Comparison of ENCODE assay signal across 8 mouse cellular contexts in the genomic region with DNA sequence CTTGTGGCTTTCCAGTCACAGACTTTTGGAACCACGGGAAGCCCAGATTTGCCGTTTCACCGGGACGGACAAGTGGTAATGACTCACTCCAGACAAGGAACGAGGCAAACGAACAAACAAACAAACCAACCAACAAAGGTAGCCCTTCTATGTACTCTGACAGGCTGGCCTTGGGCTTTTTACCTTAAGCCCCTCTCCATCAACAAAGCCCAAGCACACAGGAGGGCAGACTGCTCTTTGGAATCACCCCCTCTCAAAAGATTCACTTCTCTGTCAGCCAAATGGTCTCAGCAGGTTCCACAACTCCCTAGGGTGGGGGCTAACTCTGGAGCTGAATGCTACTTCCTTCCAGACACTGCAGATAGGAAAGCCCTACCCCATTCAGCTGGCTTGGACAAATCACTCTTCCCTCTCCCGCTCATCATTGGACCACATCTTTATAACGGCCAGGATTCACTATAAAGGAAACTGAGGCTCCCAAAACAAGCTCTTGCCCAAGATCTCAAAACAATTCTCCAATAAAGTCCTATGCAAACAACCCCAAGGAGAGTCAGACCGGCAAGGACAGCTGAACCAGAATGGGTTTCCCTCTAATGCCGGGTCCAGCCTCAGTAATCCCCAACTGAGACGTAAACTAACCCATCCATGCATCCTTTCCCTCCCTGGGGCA. TPM values are rescaled to one million over a fixed set of nuclear protein-coding genes. Genes with fewer than 3 reads are reported as not detected.
DNase-seq lines count a peak whose midpoint lies in the region; ATAC-seq lines count a peak whose summit lies in the region.
"Had no signal": no experiment of that assay in that cellular context is flagged by ENCODE, and none has a peak within 500 bp of the region (broad histone marks: within the 10 kb centered on the region; RNA-seq: fewer than 3 reads in every experiment).

No protein-coding gene starts in this region.

- H3K9me3 ChIP-seq in heart, embryonic 13.5 days, result no peaks in the 10 kb centered on the region
- no peaks in the 10 kb centered on the region for H3K9me3 ChIP-seq in liver, embryonic 13.5 days (replicated peaks)

- no peak for ATAC-seq in heart, embryonic 13.5 days (ENCODE audit: extremely low read depth, insufficient number of reproducible peaks, low FRiP score, low TSS enrichment)
- no peak for ATAC-seq in liver, embryonic 13.5 days (ENCODE audit: low read depth)

- peak; percentile 19 for DNase-seq in retina, embryonic 14.5 days (ENCODE audit: low spot score)
- no peak for DNase-seq in retina, postnatal 1 day
- DNase-seq in liver, embryonic 13.5 days, result no peak
- DNase-seq in thymus, postnatal 25 days, result no peak
- DNase-seq in ovary, postnatal 36 days (ENCODE audit: low spot score), result no peak
- no peak for DNase-seq in thymus, postnatal 4 days
- DNase-seq: gastrocnemius, postnatal 10 days had no signal

- no peaks in the 10 kb centered on the region for H3K36me3 ChIP-seq in heart, embryonic 13.5 days
- H3K36me3 ChIP-seq in liver, embryonic 13.5 days, result no peaks in the 10 kb centered on the region

- H3K4me3 ChIP-seq in heart, embryonic 13.5 days, result peak overlapping the region; percentile 85
- no peak overlapping the region for H3K4me3 ChIP-seq in liver, embryonic 13.5 days (replicated peaks)

- H3K4me2 ChIP-seq in heart, embryonic 13.5 days, result peak overlapping the region; percentile 99
- H3K4me2 ChIP-seq in liver, embryonic 13.5 days, result peak overlapping the region; percentile 71

- WGBS in heart, embryonic 13.5 days, result 14% methylated on average over 11 of the region's 11 CpGs
- 8% methylated on average over 11 of the region's 11 CpGs for WGBS in liver, embryonic 13.5 days (ENCODE audit: insufficient replicate concordance)

- peaks cover 41% of the 10 kb centered on the region for H3K4me1 ChIP-seq in heart, embryonic 13.5 days
- H3K4me1 ChIP-seq in liver, embryonic 13.5 days (replicated peaks), result peaks cover 38% of the 10 kb centered on the region

- peaks cover 21% of the 10 kb centered on the region for H3K27me3 ChIP-seq in heart, embryonic 13.5 days (replicated peaks)
- peaks cover 65% of the 10 kb centered on the region for H3K27me3 ChIP-seq in liver, embryonic 13.5 days

- H3K27ac ChIP-seq in heart, embryonic 13.5 days (replicated peaks), result no peak overlapping the region
- no peak overlapping the region for H3K27ac ChIP-seq in liver, embryonic 13.5 days

- H3K9ac ChIP-seq in heart, embryonic 13.5 days, result peak overlapping the region; percentile 82
- H3K9ac ChIP-seq in liver, embryonic 13.5 days, result peak overlapping the region; percentile 41; the same call in 1 of the 2 replicates

RNA-seq across cellular contexts. Expression of gene Gm37419, which starts 7.9 kb away (rescaled TPM):
- polyA plus RNA-seq in heart, embryonic 13.5 days (2015; fragmentation: Nextera tagmentation; extraction: Ambion mirVana), result not detected in 2 replicates
- not detected in 2 replicates for polyA plus RNA-seq in liver, embryonic 13.5 days (2015; fragmentation: Nextera tagmentation; extraction: Ambion mirVana)

RNA-seq across cellular contexts. Expression of gene Bcl6, which starts 8.3 kb away (rescaled TPM):
- polyA plus RNA-seq in heart, embryonic 13.5 days (2015; fragmentation: Nextera tagmentation; extraction: Ambion mirVana), result 0.24 and 0.29 TPM in 2 replicates
- polyA plus RNA-seq in liver, embryonic 13.5 days (2015; fragmentation: Nextera tagmentation; extraction: Ambion mirVana), result 0.21 and 0.24 TPM in 2 replicates

RNA-seq across cellular contexts. Expression of gene Rtp2, which starts 48.1 kb away (rescaled TPM):
- polyA plus RNA-seq in heart, embryonic 13.5 days (2015; fragmentation: Nextera tagmentation; extraction: Ambion mirVana), result not detected in 2 replicates
- not detected in 2 replicates for polyA plus RNA-seq in liver, embryonic 13.5 days (2015; fragmentation: Nextera tagmentation; extraction: Ambion mirVana)
